Mouse (Mus musculus) gastrocnemius, adult 2 months (tissue): ENCODE results near the gene Adamts13. TPM values are rescaled to one million over a fixed set of nuclear protein-coding genes. Genes with fewer than 3 reads are reported as not detected.

Experiments used
- DNase-seq: peaks from one replicate; pipeline ENCODE4 v3.0.0; 2022
- H3K27ac ChIP-seq: fragments of 200-600 bp; 2 replicates; pipeline ENCODE4 v1.8.1; 2022; ENCODE audit warnings: mild to moderate bottlenecking
- H3K4me3 ChIP-seq: fragments of 200-600 bp; 2 replicates; pipeline ENCODE4 v1.8.1; 2022; ENCODE audit warnings: mild to moderate bottlenecking, moderate library complexity
- CTCF ChIP-seq: fragments of 200-600 bp; IDR thresholded peaks from 2 replicates; pipeline ENCODE4 v1.8.1; 2022; ENCODE audit warnings: antibody characterized with exemption, mild to moderate bottlenecking, moderate library complexity
- intact Hi-C: fragments of 180-260 bp; cut with DNase I; formaldehyde crosslinking; loops from one replicate; pipeline ENCODE4 v1.15.1; 2025
- total RNA-seq, 2 experiments: library from RNA; stranded (reverse); gene quantifications; 2 replicates each; pipeline ENCODE4 v1.2.3; 2021

The Adamts13 gene
- total RNA-seq, 2 experiments from 2014 or later: not detected

- intact Hi-C loops: no loop called here
- Histone ChIP-seq H3K4me3 (no peak overlapping the region), H3K27ac (no peak overlapping the region)
- DNase-seq: no peak
- TF ChIP-seq CTCF: no peak
Observed at GRCm38 (mm10) chr2:26952866-26953265, 20.4 kb upstream of the Adamts13 start.

GRCm38 (mm10) chr2:26954735-26955395, 18.4 kb upstream of the Adamts13 start:
- intact Hi-C loops: no loop called here
- no peak overlapping the region for H3K4me3 ChIP-seq
- TF ChIP-seq CTCF: no peak
- DNase-seq: no peak
- no peak overlapping the region for H3K27ac ChIP-seq

GRCm38 (mm10) chr2:26956811-26957487, 16.3 kb upstream of the Adamts13 start:
- no peak overlapping the region for H3K27ac ChIP-seq
- DNase-seq: no peak
- no peak overlapping the region for H3K4me3 ChIP-seq
- intact Hi-C loops: no loop called here
- TF ChIP-seq CTCF: no peak

- intact Hi-C loops: no loop called here
- no peak overlapping the region for H3K27ac ChIP-seq
- no peak overlapping the region for H3K4me3 ChIP-seq
- DNase-seq: no peak
- TF ChIP-seq CTCF: no peak
Observed at GRCm38 (mm10) chr2:26957488-26957859, 15.7 kb upstream of the Adamts13 start.

- intact Hi-C loops: no loop called here
- Histone ChIP-seq H3K27ac (no peak overlapping the region), H3K4me3 (no peak overlapping the region)
- TF ChIP-seq CTCF: peak; percentile 31; the same call in 1 of the 2 replicates
- DNase-seq: no peak
Observed at GRCm38 (mm10) chr2:26960756-26961155, 12.5 kb upstream of the Adamts13 start.

GRCm38 (mm10) chr2:26963923-26964723, 9.1 kb upstream of the Adamts13 start, which contains the start of gene Rexo4:
Gene Rexo4 (minus strand): TSS chr2:26964386.
- Histone ChIP-seq H3K27ac (peak within 1 kb of the TSS; percentile 99), H3K4me3 (peak within 1 kb of the TSS; percentile 74)
- TF ChIP-seq CTCF: no peak; the same call in 1 of the 2 replicates
- intact Hi-C loops: no loop called here
- peak; percentile 96 for DNase-seq

GRCm38 (mm10) chr2:26964724-26965370, 8.4 kb upstream of the Adamts13 start:
- DNase-seq: no peak
- no peak for TF ChIP-seq CTCF
- intact Hi-C loops: no loop called here
- Histone ChIP-seq H3K27ac (peak overlapping the region; percentile 99), H3K4me3 (peak overlapping the region; percentile 74)

GRCm38 (mm10) chr2:26967262-26967661, 6.0 kb upstream of the Adamts13 start:
- Histone ChIP-seq H3K27ac (no peak overlapping the region), H3K4me3 (no peak overlapping the region)
- DNase-seq: no peak
- intact Hi-C loops: no loop called here
- peak; percentile 25; the same call in 1 of the 2 replicates for TF ChIP-seq CTCF

- DNase-seq: no peak
- TF ChIP-seq CTCF: no peak
- intact Hi-C loops: no loop called here
- Histone ChIP-seq H3K4me3 (no peak overlapping the region), H3K27ac (no peak overlapping the region)
Observed at GRCm38 (mm10) chr2:26973960-26974359, 744 bp downstream of the Adamts13 start.

- Histone ChIP-seq H3K4me3 (no peak overlapping the region), H3K27ac (no peak overlapping the region)
- no peak for DNase-seq
- no peak for TF ChIP-seq CTCF
- intact Hi-C loops: no loop called here
Observed at GRCm38 (mm10) chr2:26980361-26980760, 7.1 kb downstream of the Adamts13 start.

- Histone ChIP-seq H3K27ac (no peak overlapping the region), H3K4me3 (no peak overlapping the region)
- intact Hi-C loops: no loop called here
- no peak for TF ChIP-seq CTCF
- DNase-seq: no peak
Observed at GRCm38 (mm10) chr2:26984179-26984578, 11.0 kb downstream of the Adamts13 start.

GRCm38 (mm10) chr2:26984640-26985039, 11.4 kb downstream of the Adamts13 start:
- no peak for TF ChIP-seq CTCF
- intact Hi-C loops: no loop called here
- DNase-seq: no peak
- no peak overlapping the region for H3K4me3 ChIP-seq
- H3K27ac ChIP-seq: no peak overlapping the region
